Mouse (Mus musculus) embryonic stem cell, embryonic (primary cell): ENCODE results near the gene Fkbp2.

Experiments
- CTCF ChIA-PET, 4 experiments: fragments of 300-600 bp in 2 of 4; fragments of 350-600 bp in 2 of 4; sonication (Branson Sonifier 250); formaldehyde crosslinking; loops; one replicate each; lab custom pipeline; 2022; ENCODE audit warnings: inconsistent platforms in 2 of 4; lab: Charles Lee
- POLR2A ChIA-PET, 4 experiments: fragments of 300-600 bp in 2 of 4; fragments of 350-600 bp in 2 of 4; sonication (Branson Sonifier 250); formaldehyde crosslinking; loops; one replicate each; lab custom pipeline; 2022; ENCODE audit warnings: antibody characterized with exemption in 4 of 4, inconsistent platforms in 1 of 4; lab: Charles Lee

Gene Fkbp2

GRCm38 (mm10) chr19:6980381-6981093 is at the start of gene Fkbp2:
Gene Fkbp2, minus strand, starts transcription at chr19:6980501.
- POLR2A ChIA-PET, result interaction anchor here in 3 of 4 experiments (0.5 to 8.9 kb wide), 57 partner anchors 9 to 1743 kb away, joined by 3 to 99 read pairs (median 4); partner anchors contain the start of genes Bad (in 3 of the 3), Gpr137 (in 3 of the 3), Nudt22 (in 3 of the 3) and Trpt1 (in 3 of the 3)

GRCm38 (mm10) chr19:7029531-7029930 is 49.2 kb upstream of the Fkbp2 start:
- CTCF ChIA-PET, result interaction anchor here in 1 of 4 experiments (1.2 kb wide), 1 partner anchor 9 kb away, joined by 3 read pairs; no protein-coding TSS in a partner anchor

More at GRCm38 (mm10) chr19:6980381-6981093, at the start of gene Fkbp2:
- CTCF ChIA-PET, result interaction anchor here in 3 of 4 experiments (0.7 to 2.9 kb wide), 33 partner anchors 7 to 552 kb away, joined by 3 to 89 read pairs (median 6); partner anchors contain the start of genes Bad (in 2 of the 3), Dnajc4 (in 2 of the 3), Nudt22 (in 2 of the 3) and Trpt1 (in 2 of the 3)

GRCm38 (mm10) chr19:7020224-7020641 is 39.9 kb upstream of the Fkbp2 start:
- ChIA-PET CTCF (interaction anchor here (0.5 to 1.8 kb wide), 40 partner anchors 10 to 598 kb away, joined by 3 to 27 read pairs (median 4); partner anchors contain the start of genes Stip1 (in 2 of the 4), Bad (in 1 of the 4), Catsperz (in 1 of the 4) and Fkbp2 (in 1 of the 4)), POLR2A (interaction anchor here (0.7 to 5.0 kb wide), 30 partner anchors 8 to 657 kb away, joined by 3 to 40 read pairs (median 3); partner anchors contain the start of genes Stip1 (in 3 of the 4), Nudt22 (in 2 of the 4), Trpt1 (in 2 of the 4) and Cox8a (in 1 of the 4))

More at GRCm38 (mm10) chr19:7029531-7029930, 49.2 kb upstream of the Fkbp2 start:
- POLR2A ChIA-PET, result interaction anchor here in 2 of 4 experiments (1.0 to 1.4 kb wide), 5 partner anchors 10 to 107 kb away, joined by 3 to 8 read pairs (median 4); partner anchors contain the start of genes Stip1 (in 2 of the 2) and Vegfb (in 1 of the 2)

GRCm38 (mm10) chr19:7019191-7019590 is 38.9 kb upstream of the Fkbp2 start, which contains the start of gene Fermt3:
Gene Fermt3, minus strand, starts transcription at chr19:7019469.
- POLR2A ChIA-PET, result interaction anchor here in 1 of 4 experiments (1.2 to 1.4 kb wide), 3 partner anchors 15 to 199 kb away, joined by 3 read pairs; partner anchors contain the start of gene Cox8a
- CTCF ChIA-PET, result no interaction called here

- POLR2A ChIA-PET, result interaction anchor here in 2 of 4 experiments (0.7 to 2.2 kb wide), 10 partner anchors 15 to 199 kb away, joined by 3 to 7 read pairs (median 3); partner anchors contain the start of genes Bad (in 1 of the 2), Cox8a (in 1 of the 2), Fkbp2 (in 1 of the 2) and Nudt22 (in 1 of the 2)
- CTCF ChIA-PET, result interaction anchor here in 1 of 4 experiments (0.9 kb wide), 1 partner anchor 77 kb away, joined by 3 read pairs; the partner anchor contains the start of gene Bad
These were observed 38.2 kb upstream of the Fkbp2 start for GRCm38 (mm10) chr19:7018546-7018945.

- POLR2A ChIA-PET, result interaction anchor here in 3 of 4 experiments (0.7 to 2.2 kb wide), 12 partner anchors 14 to 200 kb away, joined by 3 to 7 read pairs (median 3); partner anchors contain the start of genes Bad (in 1 of the 3), Cox8a (in 1 of the 3), Fkbp2 (in 1 of the 3) and Nudt22 (in 1 of the 3)
- CTCF ChIA-PET, result interaction anchor here in 2 of 4 experiments (0.5 to 1.0 kb wide), 4 partner anchors 22 to 352 kb away, joined by 3 read pairs; partner anchors contain the start of genes Bad (in 1 of the 2) and Stip1 (in 1 of the 2)
These were observed 37.5 kb upstream of the Fkbp2 start for GRCm38 (mm10) chr19:7017541-7018457.

GRCm38 (mm10) chr19:7014481-7015135 is 34.3 kb upstream of the Fkbp2 start:
- ChIA-PET CTCF (interaction anchor here in 1 of 4 experiments (0.5 to 1.9 kb wide), 4 partner anchors 8 to 1082 kb away, joined by 3 to 6 read pairs (median 5); no protein-coding TSS in a partner anchor), POLR2A (interaction anchor here in 3 of 4 experiments (0.8 to 3.6 kb wide), 18 partner anchors 9 to 250 kb away, joined by 3 to 16 read pairs (median 4); partner anchors contain the start of genes Nudt22 (in 3 of the 3), Trpt1 (in 3 of the 3), Fkbp2 (in 2 of the 3) and Stip1 (in 2 of the 3))

GRCm38 (mm10) chr19:7013984-7014383 is 33.7 kb upstream of the Fkbp2 start:
- ChIA-PET CTCF (interaction anchor here in 2 of 4 experiments (0.6 to 1.9 kb wide), 5 partner anchors 8 to 78 kb away, joined by 4 to 8 read pairs (median 6); no protein-coding TSS in a partner anchor), POLR2A (interaction anchor here in 3 of 4 experiments (0.6 to 3.6 kb wide), 26 partner anchors 8 to 745 kb away, joined by 3 to 16 read pairs (median 4); partner anchors contain the start of genes Nudt22 (in 3 of the 3), Trpt1 (in 3 of the 3), Fkbp2 (in 2 of the 3) and Stip1 (in 2 of the 3))

- ChIA-PET POLR2A (interaction anchor here in 3 of 4 experiments (0.6 to 3.6 kb wide), 14 partner anchors 9 to 223 kb away, joined by 3 to 16 read pairs (median 5); partner anchors contain the start of genes Nudt22 (in 2 of the 3), Trpt1 (in 2 of the 3), Bad (in 1 of the 3) and Fkbp2 (in 1 of the 3)), CTCF (interaction anchor here in 1 of 4 experiments (1.9 to 3.4 kb wide), 2 partner anchors 10 to 33 kb away, joined by 6 to 10 read pairs; no protein-coding TSS in a partner anchor)
These were observed 32.1 kb upstream of the Fkbp2 start for GRCm38 (mm10) chr19:7012426-7012825.

- POLR2A ChIA-PET, result interaction anchor here in 2 of 4 experiments (0.6 to 1.1 kb wide), 4 partner anchors 9 to 74 kb away, joined by 3 to 4 read pairs (median 3); partner anchors contain the start of genes Nudt22 (in 1 of the 2) and Trpt1 (in 1 of the 2)
- CTCF ChIA-PET, result no interaction called here
These were observed 26.7 kb upstream of the Fkbp2 start for GRCm38 (mm10) chr19:7006892-7007593.

GRCm38 (mm10) chr19:6999360-7000063 is 19.2 kb upstream of the Fkbp2 start:
- ChIA-PET POLR2A (interaction anchor here (0.6 to 7.7 kb wide), 22 partner anchors 10 to 387 kb away, joined by 3 to 99 read pairs (median 4); partner anchors contain the start of genes Fkbp2 (in 2 of the 4), Plcb3 (in 2 of the 4), Bad (in 1 of the 4) and Esrra (in 1 of the 4)), CTCF (interaction anchor here in 3 of 4 experiments (0.5 to 1.3 kb wide), 6 partner anchors 20 to 1146 kb away, joined by 3 to 11 read pairs (median 3); no protein-coding TSS in a partner anchor)

- CTCF ChIA-PET, result no interaction called here
- POLR2A ChIA-PET, result interaction anchor here in 2 of 4 experiments (0.7 to 7.7 kb wide), 15 partner anchors 10 to 136 kb away, joined by 3 to 99 read pairs (median 4); partner anchors contain the start of genes Fkbp2 (in 2 of the 2), Plcb3 (in 2 of the 2), Stip1 (in 2 of the 2) and Bad (in 1 of the 2)
These were observed 17.5 kb upstream of the Fkbp2 start for GRCm38 (mm10) chr19:6997721-6998290.

- POLR2A ChIA-PET, result interaction anchor here (0.5 to 7.7 kb wide), 68 partner anchors 9 to 1722 kb away, joined by 3 to 99 read pairs (median 4); partner anchors contain the start of genes Fkbp2 (in 3 of the 4), Plcb3 (in 3 of the 4), Vegfb (in 3 of the 4) and Stip1 (in 2 of the 4)
- CTCF ChIA-PET, result interaction anchor here (0.6 to 2.4 kb wide), 22 partner anchors 9 to 610 kb away, joined by 3 to 46 read pairs (median 4); partner anchors contain the start of genes Bad (in 1 of the 4), Fkbp2 (in 1 of the 4), Gpr137 (in 1 of the 4) and Plcb3 (in 1 of the 4)
These were observed 15.7 kb upstream of the Fkbp2 start, which contains the start of the genes Nudt22 and Trpt1 for GRCm38 (mm10) chr19:6996006-6996405. Gene Nudt22, minus strand, starts transcription at chr19:6996117. Gene Trpt1, plus strand, starts transcription at chr19:6996131.
